Mouse (Mus musculus) lung, adult 2 months (tissue): ENCODE measurements around the gene Abcb10.

ENCODE experiments used
- CTCF ChIP-seq: fragments of 200-500 bp; IDR thresholded peaks from 2 replicates; pipeline ENCODE4 v1.5.1; 2011; ENCODE audit warnings: mild to moderate bottlenecking, low read length, control low read depth; ENCODE audit not compliant: insufficient read depth
- POLR2A ChIP-seq: fragments of 200-500 bp; IDR thresholded peaks from 2 replicates; pipeline ENCODE4 v1.6.1; 2011; ENCODE audit warnings: low read depth, mild to moderate bottlenecking, control low read depth, low read length, borderline replicate concordance; ENCODE audit errors: extremely low read depth

DNA sequence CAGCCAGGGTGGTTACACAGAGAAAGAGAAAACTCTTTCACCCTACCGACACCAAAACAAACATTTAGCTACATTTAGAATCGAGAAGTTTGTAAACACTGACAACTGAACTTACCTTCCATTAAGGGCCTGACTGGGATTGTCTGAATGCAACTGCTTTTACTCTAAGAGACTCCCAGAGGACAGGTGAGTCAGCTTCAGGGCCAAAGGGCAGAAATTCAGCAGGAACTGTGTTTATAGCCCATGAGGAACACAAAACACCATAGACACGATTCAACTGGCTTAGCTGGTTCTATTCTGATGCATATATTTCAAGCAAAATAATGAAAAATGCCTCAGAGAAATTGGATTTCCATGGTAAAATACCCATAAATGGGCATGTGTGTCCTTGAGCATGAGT, 31.8 kb upstream of the Abcb10 start:
- TF ChIP-seq POLR2A (no peak), CTCF (no peak)
